Mouse (Mus musculus) heart, postnatal 25 days (tissue): Measurements from ENCODE around the gene Fbxo9. TPM values are rescaled to one million over a fixed set of nuclear protein-coding genes. Genes with fewer than 3 reads are reported as not detected.
A peak's percentile ranks its signal among the peaks of the same experiment; 100 is the strongest.
"Not testable (repeated sequence)": the region's sequence is repeated elsewhere in the genome, so short reads cannot be mapped to it uniquely, and the experiment has no call there.

Experiments
- DNase-seq: peaks from one replicate; pipeline ENCODE4 v3.0.0; 2022; ENCODE audit warnings: low spot score
- intact Hi-C: fragments of 180-260 bp; cut with DNase I; formaldehyde crosslinking; loops from one replicate; pipeline ENCODE4 v1.15.1; 2025
- total RNA-seq, 2 experiments: library from RNA; stranded (reverse); gene quantifications; 2 replicates each; pipeline ENCODE4 v1.2.3; 2021

The Fbxo9 gene
- 10 to 100 TPM; 49.2 to 51.3 TPM for total RNA-seq

DNA sequence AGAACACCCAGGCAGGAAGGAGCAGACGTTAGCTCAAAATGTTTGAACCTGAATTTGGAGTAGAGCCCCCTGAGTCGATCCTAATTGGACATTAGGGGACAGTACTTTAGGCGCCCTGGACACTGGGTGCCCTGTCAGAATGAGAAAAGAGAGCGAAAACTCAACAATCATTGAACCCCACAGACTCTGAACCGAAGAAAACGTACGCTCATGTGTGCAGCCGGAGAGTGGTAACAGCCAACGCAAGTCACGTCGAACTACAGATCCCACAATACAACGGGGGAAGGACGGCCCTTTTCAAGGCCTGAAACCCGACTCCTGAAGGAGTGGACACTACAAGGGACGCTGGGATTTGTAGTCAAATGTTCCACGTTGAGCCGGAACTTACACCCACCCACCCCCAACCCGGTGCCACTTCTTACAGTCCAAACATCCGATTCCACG lies at the start of gene Fbxo9, which contains the start of gene Ick:
TSS of gene Fbxo9 (minus strand) at position 270 of the 444 bp plus-strand sequence.
TSS of gene Ick (plus strand) at position 397 of the 444 bp plus-strand sequence.
- peak; percentile 81 for DNase-seq
- intact Hi-C loops: loop anchor here (1.0 kb wide), 1 partner anchor 84 kb away; no protein-coding TSS in a partner anchor

DNA sequence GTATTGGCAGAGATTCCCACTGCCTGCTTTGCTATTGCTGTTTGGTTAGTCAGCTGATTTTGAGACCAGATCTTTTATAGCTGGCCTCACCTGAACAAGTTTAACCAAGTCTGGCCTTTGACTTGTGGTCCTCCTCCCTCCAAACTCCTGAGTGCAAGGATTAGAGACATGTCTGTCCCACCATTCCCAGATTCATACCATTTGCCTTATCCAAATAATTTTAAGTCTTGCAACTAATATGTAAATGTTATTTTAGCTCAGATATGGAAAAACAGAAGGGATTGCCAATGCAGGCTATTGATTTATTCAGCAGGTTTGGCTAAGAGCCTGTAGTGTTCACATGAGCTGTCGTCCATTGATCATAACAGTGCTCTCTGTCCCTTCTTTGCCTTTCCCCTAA lies 48.4 kb upstream of the Fbxo9 start:
- intact Hi-C loops: no loop called here
- no peak for DNase-seq

GRCm38 (mm10) chr9:78154211-78154977 lies 45.5 kb upstream of the Fbxo9 start:
- intact Hi-C loops: loop anchor here (2.0 kb wide), 1 partner anchor 42 kb away; no protein-coding TSS in a partner anchor

DNA sequence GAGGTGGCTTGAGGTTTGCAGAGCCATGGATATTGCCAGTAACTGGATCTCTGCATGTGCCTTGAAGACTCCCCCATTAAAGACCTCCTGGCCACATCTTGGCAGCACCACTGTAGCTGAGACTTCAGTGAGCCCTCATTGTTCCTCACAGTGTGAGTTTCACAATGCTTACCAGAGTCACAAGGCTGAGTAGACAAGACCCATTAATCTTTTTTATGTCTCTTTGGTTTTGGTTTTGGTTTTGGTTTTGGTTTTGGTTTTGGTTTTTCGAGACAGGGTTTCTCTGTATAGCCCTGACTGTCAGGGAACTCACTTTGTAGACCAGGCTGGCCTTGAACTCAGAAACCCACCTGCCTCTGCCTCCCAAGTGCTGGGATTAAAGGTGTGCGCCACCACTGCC lies 40.9 kb upstream of the Fbxo9 start:
- intact Hi-C loops: not testable (repeated sequence)

More at GRCm38 (mm10) chr9:78154211-78154977, 45.5 kb upstream of the Fbxo9 start:
- DNase-seq: no peak

GRCm38 (mm10) chr9:78148149-78148548 lies 39.3 kb upstream of the Fbxo9 start:
- intact Hi-C loops: no loop called here
- DNase-seq: no peak

More for the DNA sequence above, 40.9 kb upstream of the Fbxo9 start:
- not testable (repeated sequence) for DNase-seq

DNA sequence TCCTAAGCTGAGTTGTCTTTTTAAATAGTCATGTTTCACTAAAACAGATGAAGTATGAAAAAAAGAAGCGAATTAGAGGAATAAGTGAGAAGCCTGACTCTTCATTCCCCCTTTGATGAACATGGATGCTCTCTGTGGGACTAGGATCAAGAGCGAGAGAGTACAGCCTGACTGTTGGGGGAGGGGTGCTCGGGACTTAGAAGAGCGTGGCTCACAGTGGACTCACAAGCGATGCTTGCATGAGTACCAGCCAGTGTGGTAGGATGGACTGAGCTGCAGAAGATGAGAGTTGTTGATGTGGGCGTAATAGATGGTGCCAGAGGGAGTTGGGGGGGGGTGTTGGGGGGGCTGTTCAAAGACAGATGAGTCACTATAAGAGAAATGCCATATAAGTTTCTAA lies 37.8 kb upstream of the Fbxo9 start:
- DNase-seq: no peak
- intact Hi-C loops: no loop called here

GRCm38 (mm10) chr9:78146099-78146498 lies 37.2 kb upstream of the Fbxo9 start:
- DNase-seq: no peak
- intact Hi-C loops: no loop called here

GRCm38 (mm10) chr9:78139463-78139862 lies 30.6 kb upstream of the Fbxo9 start:
- DNase-seq: no peak
- intact Hi-C loops: no loop called here

DNA sequence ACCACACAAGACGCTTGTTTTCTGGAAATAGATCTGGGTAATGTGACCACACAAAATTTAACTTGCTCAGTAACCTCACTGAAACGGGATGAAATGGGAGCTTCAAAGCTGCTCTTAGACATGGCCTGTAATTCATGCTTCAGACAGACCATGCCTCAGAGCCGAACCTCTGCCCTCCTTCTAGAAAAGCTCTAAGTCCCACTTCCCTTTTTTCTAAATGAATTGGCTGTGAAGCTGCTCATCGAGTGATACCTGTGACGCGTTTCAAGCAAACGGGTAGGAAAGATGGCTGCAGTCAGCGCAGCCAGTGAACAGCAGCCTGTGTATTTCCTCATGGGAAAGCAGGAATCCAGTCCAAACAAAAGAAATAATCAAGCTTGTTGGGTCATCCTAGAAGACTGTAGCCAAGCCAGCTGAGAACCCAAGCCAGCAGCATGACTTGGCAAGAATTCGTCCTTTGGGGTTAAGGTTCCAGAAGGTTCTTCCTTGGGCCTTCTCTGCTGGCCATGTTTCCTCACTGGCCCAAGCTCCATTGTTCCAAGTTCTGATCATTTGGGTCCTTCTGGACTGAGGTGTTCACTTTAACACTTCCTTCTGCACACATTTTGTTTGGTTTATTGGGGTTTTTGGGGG lies 29.3 kb upstream of the Fbxo9 start:
- intact Hi-C loops: no loop called here

DNA sequence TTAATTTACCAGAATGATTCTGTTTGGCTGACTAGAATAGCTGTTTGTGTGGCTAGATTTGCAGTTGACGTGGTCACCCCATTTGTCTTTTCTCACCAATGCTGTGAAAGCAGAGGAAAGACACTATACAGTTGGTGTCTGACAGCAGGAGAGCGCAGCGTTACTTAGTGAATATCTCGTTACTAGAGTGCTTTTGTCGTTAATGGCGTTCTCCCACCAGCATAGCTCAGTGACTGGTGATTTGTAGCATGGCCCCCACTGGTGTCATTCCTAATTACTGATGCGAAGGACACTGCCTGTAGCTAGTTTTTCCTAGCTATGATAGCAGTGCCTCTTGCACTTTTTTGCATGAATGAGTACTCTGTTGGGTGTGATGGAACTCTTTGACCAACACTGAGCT lies 26.8 kb upstream of the Fbxo9 start:
- intact Hi-C loops: no loop called here
- DNase-seq: no peak

More for the DNA sequence above, 29.3 kb upstream of the Fbxo9 start:
- peak; percentile 26 for DNase-seq

DNA sequence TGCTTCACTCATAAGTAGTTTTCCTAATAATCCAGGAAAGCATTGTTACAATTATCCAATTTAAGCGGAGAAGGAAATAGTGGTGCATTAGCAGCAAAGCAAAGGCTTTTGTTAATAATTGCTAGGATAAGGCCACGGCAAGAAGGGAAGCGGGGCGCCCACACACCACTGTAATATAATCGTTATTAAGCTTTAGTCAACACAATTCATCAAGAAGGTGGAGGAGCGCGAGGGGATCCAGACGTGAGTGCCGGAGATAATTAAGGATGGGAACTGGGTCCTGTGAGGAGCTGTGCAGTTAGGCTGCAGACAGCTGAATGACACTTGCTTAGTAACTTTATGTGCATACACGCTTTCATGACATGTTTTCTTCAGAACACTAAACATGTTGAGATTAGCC lies 17.8 kb upstream of the Fbxo9 start:
- intact Hi-C loops: no loop called here
- no peak for DNase-seq

DNA sequence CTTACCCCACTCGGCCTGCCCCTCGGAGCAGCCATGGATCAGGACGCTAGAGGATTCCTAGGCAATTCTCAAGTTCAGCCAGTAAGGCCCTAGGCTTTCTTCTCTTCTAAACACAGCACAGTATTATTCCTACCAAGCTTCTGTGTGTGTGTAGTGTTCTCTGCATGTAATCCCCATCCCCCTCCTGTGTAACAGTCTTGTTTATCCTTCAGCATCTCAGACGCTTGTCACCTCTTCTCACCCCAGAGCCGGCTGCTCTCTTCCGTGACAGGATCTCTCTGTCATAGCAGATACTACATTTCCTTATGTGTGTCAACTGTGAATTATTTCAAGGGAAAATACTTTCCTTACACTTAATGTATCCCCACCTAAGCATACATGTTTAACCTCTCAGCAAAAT lies 17.1 kb upstream of the Fbxo9 start:
- intact Hi-C loops: no loop called here
- no peak for DNase-seq

DNA sequence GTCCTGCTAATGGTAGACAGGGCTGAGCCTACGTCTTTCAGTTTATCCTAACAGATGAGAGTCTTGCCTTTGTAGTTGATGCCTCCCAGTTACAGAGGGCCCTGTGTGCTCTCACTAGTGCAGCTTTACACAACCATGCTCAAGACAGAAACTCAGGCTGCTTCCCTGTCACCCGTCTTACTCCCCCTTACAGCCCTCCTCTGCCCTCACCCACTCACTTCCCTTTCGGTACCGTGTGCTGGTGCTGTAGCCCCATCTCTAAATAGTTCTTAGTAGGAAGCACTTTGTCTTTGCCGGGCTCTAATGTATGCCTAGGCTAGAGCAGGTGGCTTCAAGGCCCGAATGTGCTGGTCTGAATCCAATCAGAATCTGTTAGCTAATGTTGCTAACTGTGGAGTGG lies 15.4 kb upstream of the Fbxo9 start:
- DNase-seq: no peak
- intact Hi-C loops: no loop called here

DNA sequence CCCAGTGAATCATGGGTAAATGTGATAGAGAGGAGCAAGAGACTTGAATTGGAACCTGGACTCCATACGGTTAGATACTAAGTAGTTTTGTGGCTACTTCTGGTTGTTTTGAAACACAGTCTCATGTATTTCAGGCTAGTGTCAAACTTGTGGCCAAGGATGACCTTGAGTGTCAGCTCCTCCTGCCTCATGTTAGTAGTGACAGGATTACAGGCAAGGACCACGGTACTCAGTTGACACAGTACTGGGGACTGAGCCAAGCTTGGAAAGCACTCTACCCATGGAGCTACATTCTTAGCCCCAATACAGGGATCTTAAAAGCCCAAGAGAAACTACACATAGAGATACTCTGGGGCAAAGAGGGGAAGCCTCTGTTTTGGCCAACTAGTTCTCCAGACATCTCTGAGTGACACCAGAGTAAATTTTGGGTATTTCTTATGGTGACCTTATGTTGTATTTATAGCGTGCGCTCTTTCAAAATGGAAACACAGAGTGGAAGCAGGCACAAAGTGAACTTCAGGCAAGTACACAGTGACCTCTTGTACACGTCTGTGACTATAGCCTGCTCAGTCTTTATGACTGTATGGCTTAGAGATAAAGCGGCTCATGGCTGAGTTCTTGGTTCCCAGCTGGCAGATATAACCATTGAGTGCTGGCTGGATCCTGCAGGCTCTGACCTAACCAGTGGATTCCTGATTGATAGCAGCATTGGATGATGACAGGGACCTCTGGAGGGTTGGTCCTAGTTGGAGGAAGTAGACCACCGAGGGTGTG lies 14.3 kb upstream of the Fbxo9 start:
- intact Hi-C loops: no loop called here
- no peak for DNase-seq

- intact Hi-C loops: no loop called here
Observed at GRCm38 (mm10) chr9:78121985-78122384, 13.1 kb upstream of the Fbxo9 start.

DNA sequence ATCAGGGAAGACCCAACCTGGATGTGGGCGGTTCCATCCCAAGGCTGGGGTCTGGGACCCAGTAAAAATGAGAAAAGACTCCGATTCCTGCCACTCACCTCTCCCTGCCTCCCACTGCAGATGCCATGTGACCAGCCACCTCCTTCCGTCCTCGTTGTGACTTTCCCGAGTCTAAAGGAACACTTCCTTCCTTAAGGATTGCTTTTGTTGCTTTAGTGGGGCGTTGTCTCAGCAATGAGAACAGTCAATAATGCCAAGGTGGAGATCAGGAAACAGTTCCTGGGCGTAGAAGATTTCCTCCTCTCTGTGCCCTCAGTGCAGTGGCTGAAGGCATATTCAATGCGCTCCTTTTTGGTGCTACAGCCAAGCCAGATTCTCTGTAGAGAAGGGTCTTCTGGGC lies 12.5 kb upstream of the Fbxo9 start:
- no peak for DNase-seq

More at GRCm38 (mm10) chr9:78121985-78122384, 13.1 kb upstream of the Fbxo9 start:
- no peak for DNase-seq

DNA sequence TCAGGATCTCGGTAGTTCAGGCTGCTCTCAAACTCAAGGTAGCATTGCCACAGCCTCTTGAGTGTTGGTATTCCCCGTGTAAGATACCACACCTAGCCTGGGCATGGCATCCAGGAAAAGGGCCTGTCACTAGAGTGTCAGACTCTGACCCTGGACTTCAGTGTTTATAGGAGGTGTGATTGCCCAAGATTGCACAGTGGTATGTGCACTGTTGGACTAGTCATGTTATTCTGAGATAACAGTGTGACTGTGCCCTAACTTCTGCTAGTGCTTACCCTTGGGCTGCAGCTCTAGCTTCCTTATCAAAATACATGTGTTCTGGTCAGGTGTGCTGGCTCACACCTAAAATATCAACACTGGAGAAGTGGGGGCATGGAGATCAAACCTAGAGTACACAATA lies 8.8 kb upstream of the Fbxo9 start:
- DNase-seq: no peak
- intact Hi-C loops: no loop called here

More for the DNA sequence above, 12.5 kb upstream of the Fbxo9 start:
- intact Hi-C loops: no loop called here

GRCm38 (mm10) chr9:78115746-78116145 lies 6.9 kb upstream of the Fbxo9 start:
- intact Hi-C loops: no loop called here
- DNase-seq: peak; percentile 21

DNA sequence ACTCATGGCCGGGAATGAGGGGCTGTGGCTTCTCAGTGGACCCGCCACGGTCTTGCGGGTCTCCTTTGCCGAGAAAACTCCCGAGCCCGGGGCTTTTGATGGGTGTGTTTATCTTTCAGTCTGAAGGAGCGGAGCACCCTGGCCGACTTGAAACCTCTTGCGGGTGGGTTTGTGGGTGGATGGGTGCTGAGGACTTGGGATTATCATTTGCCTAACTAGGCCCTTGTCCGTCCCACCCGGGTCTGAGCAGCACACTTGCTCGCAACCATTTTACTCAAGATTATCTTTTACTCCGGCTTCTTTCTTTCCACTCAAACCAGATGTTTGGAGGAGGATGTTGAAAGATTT lies 4.6 kb upstream of the Fbxo9 start:
- intact Hi-C loops: loop anchor here (2.0 kb wide), 1 partner anchor 41 kb away; no protein-coding TSS in a partner anchor
- DNase-seq: no peak

- intact Hi-C loops: loop anchor here (2.0 kb wide), 1 partner anchor 42 kb away; no protein-coding TSS in a partner anchor
Observed at GRCm38 (mm10) chr9:78112770-78113537, 4.1 kb upstream of the Fbxo9 start.

More at GRCm38 (mm10) chr9:78112770-78113537, 4.1 kb upstream of the Fbxo9 start:
- DNase-seq: peak; percentile 86
